Mouse (Mus musculus): ENCODE data around the gene Tssc4. TPM values are rescaled to one million over a fixed set of nuclear protein-coding genes. Genes with fewer than 3 reads are reported as not detected.

Tssc4 gene
- polyA plus RNA-seq, 1 experiment from 2014 or later: 33.7 TPM

GRCm38 (mm10) chr7:143059202-143059870 lies 9.7 kb upstream of the Tssc4 start:
- peaks cover 11% of the 10 kb centered on the region for H3K36me3 ChIP-seq (ENCODE audit: control insufficient read depth, insufficient read depth)
- ATAC-seq (ENCODE audit: low read depth): no peak
- peaks cover 60% of the 10 kb centered on the region for H3K4me1 ChIP-seq (ENCODE audit: control insufficient read depth, low read depth, low read length)
- H3K9me3 ChIP-seq (replicated peaks; ENCODE audit: control insufficient read depth, low read length): no peaks in the 10 kb centered on the region
- H3K4me2 ChIP-seq (ENCODE audit: low read depth, low read length): no peak overlapping the region
- 33% methylated on average over 5 of the region's 5 CpGs for WGBS (ENCODE audit: insufficient replicate concordance)
- H3K9ac ChIP-seq (ENCODE audit: low read depth, low read length): 0 out of 2 replicates have a peak overlapping the region, but pooled peaks have one; percentile 4
- no peak overlapping the region for H3K4me3 ChIP-seq (ENCODE audit: low read depth, low read length)
- peak overlapping the region; percentile 54 for H3K27ac ChIP-seq (ENCODE audit: low read length)
- no peaks in the 10 kb centered on the region for H3K27me3 ChIP-seq (ENCODE audit: control insufficient read depth, insufficient read depth, low read depth, low read length)

GRCm38 (mm10) chr7:143062704-143063103 lies 6.3 kb upstream of the Tssc4 start:
- peaks cover 23% of the 10 kb centered on the region for H3K36me3 ChIP-seq (ENCODE audit: control insufficient read depth, insufficient read depth)
- no peaks in the 10 kb centered on the region for H3K9me3 ChIP-seq (replicated peaks; ENCODE audit: control insufficient read depth, low read length)
- no peak for ATAC-seq (ENCODE audit: low read depth)
- peaks cover 27% of the 10 kb centered on the region for H3K4me1 ChIP-seq (ENCODE audit: control insufficient read depth, low read depth, low read length)
- H3K27ac ChIP-seq (ENCODE audit: low read length): no peak overlapping the region
- H3K27me3 ChIP-seq (ENCODE audit: control insufficient read depth, insufficient read depth, low read depth, low read length): no peaks in the 10 kb centered on the region
- no peak overlapping the region for H3K4me3 ChIP-seq (ENCODE audit: low read depth, low read length)
- WGBS (ENCODE audit: insufficient replicate concordance): 57% methylated on average over 2 of the region's 2 CpGs
- H3K4me2 ChIP-seq (ENCODE audit: low read depth, low read length): no peak overlapping the region
- H3K9ac ChIP-seq (ENCODE audit: low read depth, low read length): no peak overlapping the region

- WGBS (ENCODE audit: insufficient replicate concordance): 75% methylated on average over 6 of the region's 6 CpGs
These were observed 4.8 kb upstream of the Tssc4 start for GRCm38 (mm10) chr7:143064226-143064625.

GRCm38 (mm10) chr7:143065692-143066091 lies 3.4 kb upstream of the Tssc4 start:
- WGBS (ENCODE audit: insufficient replicate concordance): 76% methylated on average over 2 of the region's 2 CpGs

More at GRCm38 (mm10) chr7:143064226-143064625, 4.8 kb upstream of the Tssc4 start:
- Histone ChIP-seq H3K9me3 (replicated peaks; ENCODE audit: control insufficient read depth, low read length) (no peaks in the 10 kb centered on the region), H3K4me1 (ENCODE audit: control insufficient read depth, low read depth, low read length) (peaks cover 17% of the 10 kb centered on the region), H3K9ac (ENCODE audit: low read depth, low read length) (no peak overlapping the region), H3K4me3 (ENCODE audit: low read depth, low read length) (no peak overlapping the region), H3K4me2 (ENCODE audit: low read depth, low read length) (no peak overlapping the region), H3K27me3 (ENCODE audit: control insufficient read depth, insufficient read depth, low read depth, low read length) (no peaks in the 10 kb centered on the region), H3K36me3 (ENCODE audit: control insufficient read depth, insufficient read depth) (peaks cover 23% of the 10 kb centered on the region), H3K27ac (ENCODE audit: low read length) (no peak overlapping the region)
- ATAC-seq (ENCODE audit: low read depth): no peak

GRCm38 (mm10) chr7:143067469-143067868 lies 1.6 kb upstream of the Tssc4 start:
- WGBS (ENCODE audit: insufficient replicate concordance): 68% methylated on average over 2 of the region's 2 CpGs
- peaks cover 15% of the 10 kb centered on the region for H3K4me1 ChIP-seq (ENCODE audit: control insufficient read depth, low read depth, low read length)

More at GRCm38 (mm10) chr7:143065692-143066091, 3.4 kb upstream of the Tssc4 start:
- H3K27ac ChIP-seq (ENCODE audit: low read length): no peak overlapping the region
- H3K9ac ChIP-seq (ENCODE audit: low read depth, low read length): no peak overlapping the region
- ATAC-seq (ENCODE audit: low read depth): no peak
- H3K9me3 ChIP-seq (replicated peaks; ENCODE audit: control insufficient read depth, low read length): no peaks in the 10 kb centered on the region
- peaks cover 17% of the 10 kb centered on the region for H3K4me1 ChIP-seq (ENCODE audit: control insufficient read depth, low read depth, low read length)
- no peak overlapping the region for H3K4me2 ChIP-seq (ENCODE audit: low read depth, low read length)
- no peaks in the 10 kb centered on the region for H3K27me3 ChIP-seq (ENCODE audit: control insufficient read depth, insufficient read depth, low read depth, low read length)
- H3K36me3 ChIP-seq (ENCODE audit: control insufficient read depth, insufficient read depth): peaks cover 23% of the 10 kb centered on the region
- no peak overlapping the region for H3K4me3 ChIP-seq (ENCODE audit: low read depth, low read length)

GRCm38 (mm10) chr7:143067897-143068296 lies 1.2 kb upstream of the Tssc4 start:
- no peak for ATAC-seq (ENCODE audit: low read depth)
- Histone ChIP-seq H3K9me3 (replicated peaks; ENCODE audit: control insufficient read depth, low read length) (no peaks in the 10 kb centered on the region), H3K36me3 (ENCODE audit: control insufficient read depth, insufficient read depth) (peaks cover 20% of the 10 kb centered on the region), H3K9ac (ENCODE audit: low read depth, low read length) (no peak overlapping the region), H3K4me3 (ENCODE audit: low read depth, low read length) (no peak overlapping the region), H3K27me3 (ENCODE audit: control insufficient read depth, insufficient read depth, low read depth, low read length) (no peaks in the 10 kb centered on the region), H3K4me1 (ENCODE audit: control insufficient read depth, low read depth, low read length) (peaks cover 15% of the 10 kb centered on the region), H3K27ac (ENCODE audit: low read length) (no peak overlapping the region), H3K4me2 (ENCODE audit: low read depth, low read length) (no peak overlapping the region)
- 72% methylated on average over 3 of the region's 3 CpGs for WGBS (ENCODE audit: insufficient replicate concordance)

More at GRCm38 (mm10) chr7:143067469-143067868, 1.6 kb upstream of the Tssc4 start:
- H3K27ac ChIP-seq (ENCODE audit: low read length): no peak overlapping the region
- H3K27me3 ChIP-seq (ENCODE audit: control insufficient read depth, insufficient read depth, low read depth, low read length): no peaks in the 10 kb centered on the region
- no peak overlapping the region for H3K4me3 ChIP-seq (ENCODE audit: low read depth, low read length)
- H3K4me2 ChIP-seq (ENCODE audit: low read depth, low read length): no peak overlapping the region
- H3K9ac ChIP-seq (ENCODE audit: low read depth, low read length): no peak overlapping the region
- no peaks in the 10 kb centered on the region for H3K9me3 ChIP-seq (replicated peaks; ENCODE audit: control insufficient read depth, low read length)
- no peak for ATAC-seq (ENCODE audit: low read depth)
- H3K36me3 ChIP-seq (ENCODE audit: control insufficient read depth, insufficient read depth): peaks cover 23% of the 10 kb centered on the region

- ATAC-seq (ENCODE audit: low read depth): no peak
- peak overlapping the region; percentile 74 for H3K27ac ChIP-seq (ENCODE audit: low read length)
- H3K9ac ChIP-seq (ENCODE audit: low read depth, low read length): peak overlapping the region; percentile 76
These were observed 650 bp upstream of the Tssc4 start for GRCm38 (mm10) chr7:143068316-143068881.

GRCm38 (mm10) chr7:143069751-143070400 lies 827 bp downstream of the Tssc4 start:
- peaks cover 15% of the 10 kb centered on the region for H3K4me1 ChIP-seq (ENCODE audit: control insufficient read depth, low read depth, low read length)
- H3K9ac ChIP-seq (ENCODE audit: low read depth, low read length): peak overlapping the region; percentile 76
- no peaks in the 10 kb centered on the region for H3K9me3 ChIP-seq (replicated peaks; ENCODE audit: control insufficient read depth, low read length)
- peak overlapping the region; percentile 90 for H3K4me2 ChIP-seq (ENCODE audit: low read depth, low read length)
- H3K27ac ChIP-seq (ENCODE audit: low read length): peak overlapping the region; percentile 74
- ATAC-seq (ENCODE audit: low read depth): peak; percentile 1; the same call in 1 of the 2 replicates
- peak overlapping the region; percentile 81 for H3K4me3 ChIP-seq (ENCODE audit: low read depth, low read length)
- 8% methylated on average over 30 of the region's 30 CpGs for WGBS (ENCODE audit: insufficient replicate concordance)
- H3K36me3 ChIP-seq (ENCODE audit: control insufficient read depth, insufficient read depth): peaks cover 6% of the 10 kb centered on the region
- no peaks in the 10 kb centered on the region for H3K27me3 ChIP-seq (ENCODE audit: control insufficient read depth, insufficient read depth, low read depth, low read length)

More at GRCm38 (mm10) chr7:143068316-143068881, 650 bp upstream of the Tssc4 start:
- H3K27me3 ChIP-seq (ENCODE audit: control insufficient read depth, insufficient read depth, low read depth, low read length): no peaks in the 10 kb centered on the region
- peaks cover 15% of the 10 kb centered on the region for H3K36me3 ChIP-seq (ENCODE audit: control insufficient read depth, insufficient read depth)
- no peaks in the 10 kb centered on the region for H3K9me3 ChIP-seq (replicated peaks; ENCODE audit: control insufficient read depth, low read length)
- peak overlapping the region; percentile 81 for H3K4me3 ChIP-seq (ENCODE audit: low read depth, low read length)
- H3K4me2 ChIP-seq (ENCODE audit: low read depth, low read length): peak overlapping the region; percentile 90
- 57% methylated on average over 13 of the region's 13 CpGs for WGBS (ENCODE audit: insufficient replicate concordance)
- peaks cover 15% of the 10 kb centered on the region for H3K4me1 ChIP-seq (ENCODE audit: control insufficient read depth, low read depth, low read length)

Measured in liver, embryonic 16.5 days (tissue).